Mouse (Mus musculus) liver, adult 2 months (tissue): ENCODE data around the gene Rexo2.

Source experiments
- CTCF ChIP-seq: fragments of 200-500 bp; IDR thresholded peaks from 2 replicates; pipeline ENCODE4 v1.5.1; 2011; ENCODE audit warnings: low read depth, low read length, control low read depth
- POLR2A ChIP-seq: fragments of 200-500 bp; IDR thresholded peaks from 2 replicates; pipeline ENCODE4 v1.6.1; 2011; ENCODE audit warnings: low read length, control low read depth; ENCODE audit not compliant: insufficient read depth; ENCODE audit errors: extremely low read depth

- TF ChIP-seq CTCF (no peak), POLR2A (no peak)
Measured at GRCm38 (mm10) chr9:48479838-48480410, 499 bp downstream of the Rexo2 start.
